Mouse (Mus musculus) heart, adult 8-10 months (tissue): Measurements from ENCODE around the gene Olfr872. TPM values are rescaled to one million over a fixed set of nuclear protein-coding genes. Genes with fewer than 3 reads are reported as not detected.
"Not testable (repeated sequence)": the region's sequence is repeated elsewhere in the genome, so short reads cannot be mapped to it uniquely, and the experiment has no call there.

ENCODE experiments used
- DNase-seq: peaks from one replicate; pipeline ENCODE4 v3.0.0; 2022; ENCODE audit warnings: low spot score
- total RNA-seq, 4 experiments: library from RNA; stranded (reverse); gene quantifications; 2 replicates each; pipeline ENCODE4 v1.2.4; 2022

The Olfr872 gene
- total RNA-seq, result not detected

DNA sequence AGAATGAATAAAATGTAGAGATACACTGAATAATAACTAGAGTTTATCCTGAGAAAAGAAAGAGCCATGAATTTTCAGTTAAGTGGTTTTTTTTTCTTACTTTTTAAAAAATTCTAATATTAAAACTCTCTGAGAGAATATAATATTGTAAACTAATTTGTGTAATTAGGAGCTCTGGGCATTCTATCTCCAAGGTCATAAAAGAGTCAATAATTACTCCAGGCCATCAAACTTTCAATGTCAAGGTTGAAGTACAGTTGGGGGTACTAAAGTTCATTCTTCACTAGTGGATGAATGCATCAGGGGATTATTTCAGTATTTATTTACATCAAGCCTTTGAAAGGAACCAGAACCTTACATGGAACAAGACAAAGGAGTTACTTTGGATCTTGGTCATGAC lies at the start of gene Olfr872:
Olfr872 (plus strand) TSS at position 301 of the 400 bp plus-strand sequence.
- no peak for DNase-seq

DNA sequence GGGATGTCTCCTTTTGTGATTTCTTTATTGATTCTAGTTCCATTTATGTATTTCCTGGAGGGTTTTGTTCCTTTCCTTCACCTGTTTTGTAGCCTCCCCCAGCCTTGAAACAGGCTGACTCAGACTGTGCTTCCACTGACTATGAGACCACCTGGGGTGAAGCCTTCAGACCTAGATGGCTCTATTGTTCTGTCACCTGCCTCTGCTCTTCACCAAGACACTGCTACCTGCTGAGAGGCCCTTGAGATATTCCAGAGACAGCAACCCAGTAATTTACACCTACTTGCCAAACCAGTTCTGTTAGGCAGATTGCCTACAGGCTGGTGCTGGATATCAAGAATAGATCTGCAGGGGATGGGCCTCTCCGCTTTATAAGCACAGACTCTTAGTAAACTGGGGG lies 34.8 kb upstream of the Olfr872 start:
- no peak for DNase-seq

DNA sequence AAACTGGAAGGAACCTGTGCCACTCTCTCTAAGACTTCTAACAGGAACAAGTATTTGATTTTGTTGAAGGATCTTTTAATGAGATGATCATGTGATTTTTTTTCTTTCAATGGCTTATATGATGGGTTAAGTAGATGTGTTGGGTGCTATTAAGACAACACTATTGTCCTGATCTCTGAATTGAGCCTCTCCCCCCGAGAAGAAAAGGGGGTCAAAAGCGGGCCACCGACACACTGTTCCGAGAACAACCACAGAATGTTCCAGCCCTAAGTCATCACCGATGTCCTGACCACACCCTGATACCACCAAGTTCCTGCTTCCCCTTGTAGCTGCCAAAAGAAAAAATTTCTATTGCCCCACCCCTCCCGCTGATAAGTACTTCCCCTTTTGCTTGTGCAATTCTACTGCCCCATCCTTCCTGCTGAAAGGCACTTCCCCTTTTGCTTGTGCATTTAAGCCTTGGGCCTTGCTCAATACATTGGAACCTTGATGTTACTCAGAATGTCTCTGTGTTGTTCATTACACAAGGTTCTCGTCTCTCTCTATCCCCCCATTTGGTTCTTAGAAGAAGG lies 33.4 kb upstream of the Olfr872 start:
- not testable (repeated sequence) for DNase-seq

DNA sequence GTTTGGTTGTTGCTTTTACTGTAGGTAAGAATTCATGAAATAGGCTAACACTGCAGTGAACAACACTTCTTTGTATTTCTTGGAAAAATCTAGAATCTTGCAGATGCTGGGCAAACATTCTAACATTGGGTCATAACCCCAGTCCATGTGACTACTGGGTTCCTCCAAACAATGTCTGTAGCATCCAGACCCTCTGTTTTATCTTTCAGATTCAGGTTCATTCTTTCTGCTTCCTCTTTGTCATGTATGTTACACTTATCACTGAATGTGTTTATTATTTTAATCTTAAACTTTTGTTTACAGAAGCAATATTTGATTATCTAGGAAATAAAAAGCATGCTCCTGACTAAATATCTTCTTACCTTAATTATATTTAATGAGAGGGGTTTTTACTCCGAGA lies 26.1 kb upstream of the Olfr872 start:
- DNase-seq, result no peak

DNA sequence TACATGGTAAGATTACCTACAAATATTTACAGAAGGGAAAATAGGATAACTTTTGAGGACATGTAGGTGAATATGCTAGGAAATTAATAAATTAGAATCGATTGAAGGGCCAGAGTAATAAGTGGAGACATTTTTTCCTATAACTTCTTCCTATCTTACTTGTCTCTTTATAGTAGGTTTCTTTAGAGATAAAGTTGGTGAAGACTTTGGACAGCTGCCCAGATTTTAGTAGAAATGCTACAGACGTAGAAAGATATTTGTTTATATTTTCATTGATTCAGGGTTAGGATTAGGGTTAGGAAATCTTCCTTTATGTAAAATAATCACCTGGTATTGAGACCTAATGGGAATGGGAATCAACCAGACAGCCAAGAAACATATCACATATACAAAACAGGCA lies 25.4 kb upstream of the Olfr872 start:
- no peak for DNase-seq

DNA sequence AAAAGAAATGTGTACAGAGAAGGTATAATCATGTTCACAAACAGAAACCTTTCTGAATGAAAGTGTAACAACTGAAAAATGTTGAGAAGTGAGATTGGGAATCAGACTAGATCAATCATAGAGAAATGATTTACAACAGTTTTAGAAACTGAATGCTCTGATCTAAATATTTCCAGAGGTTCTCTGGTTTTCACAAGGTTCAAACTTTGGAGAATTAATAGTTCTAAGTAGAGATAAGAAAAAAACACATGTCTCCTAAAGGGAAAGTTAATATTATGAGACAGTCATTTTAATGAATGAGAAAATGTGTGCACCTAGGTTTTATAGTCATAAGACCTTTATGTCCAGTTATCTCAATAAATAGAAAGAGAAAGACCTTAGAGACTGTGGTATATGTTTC lies 25.0 kb upstream of the Olfr872 start, which contains the start of gene Olfr871:
Olfr871 (plus strand) TSS at position 301 of the 400 bp plus-strand sequence.
- DNase-seq, result no peak

DNA sequence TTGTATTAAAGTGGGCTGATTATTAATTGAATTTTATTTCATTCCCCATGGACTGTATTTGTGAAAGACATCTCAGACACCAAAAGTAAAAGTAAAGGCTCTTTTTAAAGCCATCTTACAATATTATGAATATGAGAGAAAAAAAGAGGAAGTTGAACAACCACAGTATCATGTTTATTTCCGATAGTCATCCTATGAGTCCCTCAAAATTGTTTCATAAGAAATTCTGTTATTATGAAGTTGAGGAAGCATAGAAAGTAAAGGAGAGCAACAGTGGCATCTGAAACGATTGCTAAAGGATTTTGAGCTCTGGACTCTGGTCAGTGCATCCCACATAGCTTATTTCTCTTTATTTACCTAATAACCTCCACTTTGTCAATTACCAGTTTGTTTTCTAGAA lies 459 bp downstream of the Olfr872 start:
- DNase-seq, result no peak

DNA sequence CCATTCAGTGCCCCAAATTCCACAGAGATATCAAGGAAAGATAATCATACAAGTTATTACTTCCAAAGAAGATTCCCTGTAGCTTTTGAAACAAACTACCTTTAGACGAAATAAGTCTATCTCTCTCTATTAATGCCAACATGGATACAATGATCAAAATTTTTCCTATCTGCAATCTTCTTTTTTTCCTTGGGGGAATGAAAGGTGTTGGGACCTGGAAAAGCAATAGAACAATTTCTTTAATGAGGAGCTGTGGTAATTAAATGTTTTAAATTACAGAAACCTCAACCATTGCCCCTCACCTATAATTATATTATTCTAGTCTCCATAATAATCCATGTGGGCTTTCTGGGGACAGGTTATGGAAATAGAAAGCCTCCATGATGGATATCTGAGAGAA lies 45.1 kb downstream of the Olfr872 start, which contains the start of gene Olfr39:
Olfr39 (plus strand) TSS at position 301 of the 400 bp plus-strand sequence.
- no peak for DNase-seq

DNA sequence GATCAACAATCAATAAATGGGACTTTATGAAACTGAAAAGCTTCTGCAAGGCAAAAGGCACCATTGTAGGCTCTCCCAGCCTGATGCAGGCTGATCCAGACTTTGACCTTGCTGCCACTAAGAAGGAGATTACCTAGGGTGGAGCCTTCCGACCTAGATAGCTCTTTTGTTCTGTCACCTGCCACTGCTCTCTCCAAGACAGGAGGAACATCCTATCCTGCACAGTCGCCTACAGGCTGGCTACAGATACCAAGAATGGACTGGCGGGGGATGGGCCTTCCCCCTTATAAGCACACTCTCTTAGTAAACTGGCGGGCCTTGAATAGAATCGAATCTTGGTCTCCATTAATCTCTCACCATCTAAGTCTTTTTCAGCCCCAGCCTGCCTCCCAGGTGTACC lies 58.6 kb downstream of the Olfr872 start:
- not testable (repeated sequence) for DNase-seq

DNA sequence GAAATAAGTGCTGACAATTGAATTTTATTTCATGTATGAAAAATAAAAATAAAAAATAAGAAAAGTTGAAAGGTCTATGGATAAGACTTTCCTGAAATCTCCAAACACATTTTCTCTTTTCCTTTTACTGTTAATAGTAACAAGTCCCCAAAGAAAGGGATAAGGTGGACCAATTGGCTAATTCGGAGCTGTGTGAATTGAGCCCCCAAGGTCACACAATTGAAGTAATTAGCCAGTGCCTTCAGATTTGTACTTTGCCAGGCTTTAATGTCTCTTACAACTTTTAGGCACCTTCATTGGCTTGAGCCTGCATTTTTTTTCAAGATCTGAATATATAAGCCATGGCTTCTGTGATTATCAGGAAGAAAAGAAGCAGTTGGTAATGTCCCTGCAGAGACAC lies 61.3 kb downstream of the Olfr872 start, which contains the start of gene Olfr873:
Olfr873 (plus strand) TSS at position 301 of the 400 bp plus-strand sequence.
- DNase-seq, result no peak

Other genes starting within 250 kb of the Olfr872 start
- gene Olfr866, start 209.1 kb upstream of the Olfr872 start, total RNA-seq, result not detected
- not detected for gene Olfr867, start 179.6 kb upstream of the Olfr872 start, total RNA-seq
- gene Olfr868, start 138.5 kb upstream of the Olfr872 start, total RNA-seq, result not detected
- gene Olfr869, start 108.1 kb upstream of the Olfr872 start, total RNA-seq, result not detected
- not detected for gene Olfr870, start 63.1 kb upstream of the Olfr872 start, total RNA-seq
- not detected for gene Olfr871, start 24.9 kb upstream of the Olfr872 start, total RNA-seq
- gene Olfr39, start 45.2 kb downstream of the Olfr872 start, total RNA-seq, result not detected
- gene Olfr873, start 61.4 kb downstream of the Olfr872 start, total RNA-seq, result not detected
- gene Olfr18, start 99.0 kb downstream of the Olfr872 start, total RNA-seq, result under 1 TPM in 1 of 4 experiments, not detected in 3; 0.08 TPM
- gene Zfp560, start 148.1 kb downstream of the Olfr872 start, total RNA-seq, result 10 to 100 TPM; 10.6 to 11.2 (median 10.8) TPM
- gene Zfp26, start 223.0 kb downstream of the Olfr872 start, total RNA-seq, result 1 to 10 TPM; 5.8 to 8.3 (median 6.4) TPM